Mouse (Mus musculus): ENCODE measurements around the gene Rasl2-9.
"Not testable (repeated sequence)": the region's sequence is repeated elsewhere in the genome, so short reads cannot be mapped to it uniquely, and the experiment has no call there.

The Rasl2-9 gene

GRCm38 (mm10) chr7:5080815-5081214 lies 44.9 kb downstream of the Rasl2-9 start:
- DNase-seq (ENCODE audit: low read depth) = no peak

GRCm38 (mm10) chr7:5080010-5080751 lies 45.6 kb downstream of the Rasl2-9 start, which contains the start of gene Epn1:
Gene Epn1, plus strand, starts transcription at chr7:5080235.
- DNase-seq (ENCODE audit: low read depth) = peak; percentile 91

GRCm38 (mm10) chr7:5079365-5080009 lies 46.3 kb downstream of the Rasl2-9 start:
- not testable (repeated sequence) for DNase-seq (ENCODE audit: low read depth)

- DNase-seq (ENCODE audit: low read depth) = no peak
Measured at GRCm38 (mm10) chr7:5076931-5077330, 48.8 kb downstream of the Rasl2-9 start.

GRCm38 (mm10) chr7:5074984-5075383 lies 50.8 kb downstream of the Rasl2-9 start:
- DNase-seq (ENCODE audit: low read depth) = no peak

Measured in c-Kit-positive CD71-negative TER-119-negative erythroid progenitor cells, embryonic 14.5 days (primary cell).